Mouse (Mus musculus) midbrain, postnatal 0 days (tissue): ENCODE measurements around the gene Gm21797. TPM values are rescaled to one million over a fixed set of nuclear protein-coding genes. Genes with fewer than 3 reads are reported as not detected.
"Not testable (repeated sequence)": the region's sequence is repeated elsewhere in the genome, so short reads cannot be mapped to it uniquely, and the experiment has no call there.

Experiments
- ATAC-seq: fragments of 200-750 bp; cut with Nextera tagmentation; 2 replicates; pipeline ENCODE4 v1.8.0; 2017; ENCODE audit warnings: moderate number of reproducible peaks, mild to moderate bottlenecking, moderate TSS enrichment, moderate library complexity; ENCODE audit not compliant: low FRiP score
- DNase-seq: peaks from one replicate; pipeline ENCODE4 v3.0.0-alpha.2; 2015; ENCODE audit warnings: low spot score
- H3K27ac ChIP-seq: fragments of 300-500 bp; sonication (generic); 2 replicates; pipeline ENCODE4 v1.5.1; 2014; ENCODE audit warnings: low read depth, mild to moderate bottlenecking, low read length, mixed read lengths
- H3K27me3 ChIP-seq: fragments of 300-500 bp; sonication (generic); 2 replicates; pipeline ENCODE4 v1.6.1; 2014; ENCODE audit warnings: low read length, control low read depth, mixed read lengths; ENCODE audit not compliant: insufficient read depth
- H3K36me3 ChIP-seq: fragments of 300-500 bp; sonication (generic); 2 replicates; pipeline ENCODE4 v1.6.1; 2014; ENCODE audit warnings: low read length, control low read depth, mixed read lengths; ENCODE audit not compliant: insufficient read depth
- H3K4me1 ChIP-seq: fragments of 300-500 bp; sonication (generic); 2 replicates; pipeline ENCODE4 v1.6.1; 2014; ENCODE audit warnings: mild to moderate bottlenecking, control low read depth, antibody characterized with exemption, low read length, mixed read lengths; ENCODE audit not compliant: insufficient read depth
- H3K4me2 ChIP-seq: fragments of 300-500 bp; sonication (generic); 2 replicates; pipeline ENCODE4 v1.6.1; 2014; ENCODE audit warnings: low read depth, mild to moderate bottlenecking, low read length, mixed read lengths; ENCODE audit not compliant: poor library complexity, severe bottlenecking
- H3K4me3 ChIP-seq: fragments of 300-500 bp; sonication (generic); 2 replicates; pipeline ENCODE4 v1.5.1; 2014; ENCODE audit warnings: low read depth, mild to moderate bottlenecking, low read length, moderate library complexity
- H3K9ac ChIP-seq: fragments of 300-500 bp; sonication (generic); replicated peaks from 2 replicates; pipeline ENCODE4 v1.6.1; 2014; ENCODE audit warnings: mild to moderate bottlenecking, low read length, moderate library complexity, mixed read lengths; ENCODE audit not compliant: poor library complexity, severe bottlenecking
- H3K9me3 ChIP-seq: fragments of 300-500 bp; sonication (generic); 2 replicates; pipeline ENCODE4 v1.6.1; 2016; ENCODE audit warnings: low read length, control low read depth
- WGBS: fragments of 180-500 bp; shearing (Covaris S2); extraction: QIAGEN DNeasy Blood & Tissue Kit; methylation state at CpG from one replicate; pipeline ENCODE4 v1.1.7; 2014; 5-methylcytosine and 5-hydroxymethylcytosine counted together
- polyA plus RNA-seq: library from polyadenylated mRNA; unstranded; fragments of >200 nt; fragmentation: Nextera tagmentation; extraction: Ambion mirVana; gene quantifications from 2 replicates; pipeline ENCODE4 v1.2.1, GENCODE M21; 2015
- total RNA-seq: library from RNA; depleted of rRNA; stranded (reverse); fragments of >200 nt; gene quantifications from 2 replicates; pipeline ENCODE4 v1.2.3, GENCODE M21; 2014; rRNA removed

Gene Gm21797
- total RNA-seq (not detected in 2 replicates), polyA plus RNA-seq (not detected in 2 replicates)

- not testable (repeated sequence) for H3K4me1 ChIP-seq, H3K27ac ChIP-seq, ATAC-seq, H3K27me3 ChIP-seq, H3K4me3 ChIP-seq, H3K9ac ChIP-seq, DNase-seq, H3K9me3 ChIP-seq, H3K36me3 ChIP-seq, H3K4me2 ChIP-seq
- no CpG with 5 or more reads among the region's 3 CpGs for WGBS
Measured at GRCm38 (mm10) chrY:40775665-40776064, at the start of gene Gm21797. Gm21797 (minus strand) TSS chrY:40775765.

- H3K4me2 ChIP-seq, H3K36me3 ChIP-seq, H3K9ac ChIP-seq, ATAC-seq, H3K4me3 ChIP-seq, H3K27ac ChIP-seq, DNase-seq, H3K9me3 ChIP-seq, H3K27me3 ChIP-seq, H3K4me1 ChIP-seq: not testable (repeated sequence)
Measured at GRCm38 (mm10) chrY:40804614-40805013, 29.0 kb upstream of the Gm21797 start, which contains the start of gene Gm20795. Gm20795 (plus strand) TSS chrY:40804914.

Other genes with a start within 250 kb of the Gm21797 start
- gene Gm21852, start 123.8 kb downstream of the Gm21797 start, total RNA-seq = not detected in 2 replicates
- not detected in 2 replicates for gene Gm21852, start 123.8 kb downstream of the Gm21797 start, polyA plus RNA-seq
- gene Gm20795, start 29.1 kb upstream of the Gm21797 start, total RNA-seq = not detected in 2 replicates
- not detected in 2 replicates for gene Gm20795, start 29.1 kb upstream of the Gm21797 start, polyA plus RNA-seq